Mouse (Mus musculus): ENCODE measurements around the gene Aldh4a1.

DNA sequence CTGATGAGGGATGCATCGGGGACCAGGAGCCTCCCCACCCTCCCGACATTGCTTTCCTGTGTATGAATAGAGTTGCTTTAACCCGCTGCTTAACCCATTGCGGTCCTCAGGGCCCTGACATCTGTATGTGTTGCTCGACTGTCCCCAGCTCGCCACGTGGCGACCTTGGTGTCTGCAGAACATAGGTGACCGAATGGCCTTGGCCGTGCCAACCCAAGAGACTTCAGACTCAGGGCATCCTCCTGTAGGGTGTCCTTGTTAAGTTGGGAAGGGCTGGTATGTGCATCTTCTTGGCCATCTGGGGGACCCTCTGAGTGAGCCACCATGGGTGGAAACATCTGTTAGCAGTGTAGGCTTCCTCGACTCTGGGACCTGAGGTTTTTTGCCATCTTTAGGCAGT is 17.4 kb upstream of the Aldh4a1 start:
- TF ChIP-seq POLR2A (IDR thresholded peaks at IDR 0.05; ENCODE audit: low read depth, low read length) (no peak), CTCF (conservative IDR thresholded peaks at IDR 0.05; ENCODE audit: insufficient read depth, insufficient read length, low read depth, low read length) (no peak)

All from kidney, adult 2 months (tissue).